Mouse (Mus musculus) naive thymus-derived CD4-positive, alpha-beta T cell, adult 2 months (primary cell): ENCODE data around the gene Man1c1.

Experiments used
- DNase-seq: peaks from one replicate; pipeline ENCODE4 v3.0.0-alpha.2; 2011; ENCODE audit warnings: low read depth

Gene Man1c1

GRCm38 (mm10) chr4:134724974-134725373, 20.9 kb upstream of the Man1c1 start:
- DNase-seq: no peak

DNA sequence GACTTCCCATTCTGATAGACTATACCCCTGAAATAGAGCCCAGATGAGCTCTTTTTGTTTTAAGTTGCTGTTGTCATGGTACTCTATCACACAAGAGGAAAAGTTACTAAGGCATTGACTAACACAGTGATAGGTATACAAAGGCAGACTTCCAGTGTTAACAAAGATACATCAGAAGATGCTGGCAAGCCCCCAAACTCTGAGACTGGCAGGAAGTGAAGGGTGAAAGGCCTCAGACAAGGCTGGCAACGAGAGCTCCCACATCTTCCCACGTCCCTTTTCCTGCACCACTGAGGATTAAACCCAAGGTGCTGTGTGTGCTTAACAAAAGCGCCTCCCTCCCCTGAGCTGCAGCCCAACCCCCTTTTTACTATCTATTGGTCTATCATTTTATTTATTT, 19.2 kb upstream of the Man1c1 start:
- no peak for DNase-seq

DNA sequence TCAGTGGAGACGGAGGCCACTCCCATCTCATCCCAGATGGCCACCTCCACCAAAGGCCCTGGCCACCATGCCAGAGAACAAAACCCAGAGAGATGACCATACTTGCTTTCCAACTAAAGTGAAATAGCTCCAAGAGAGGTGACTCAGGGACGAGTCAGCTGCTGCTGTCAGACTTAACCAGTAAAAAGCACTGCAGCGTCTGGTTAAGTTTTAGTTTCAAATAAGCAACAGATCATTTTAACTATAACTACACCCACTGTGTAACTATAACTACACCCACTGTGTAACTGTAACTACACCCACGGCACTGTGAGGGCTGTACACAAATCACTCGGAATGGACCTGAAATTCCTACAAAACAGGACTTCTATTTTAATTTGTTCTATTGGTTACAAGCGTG, 17.0 kb upstream of the Man1c1 start:
- no peak for DNase-seq

- DNase-seq: no peak
Observed at GRCm38 (mm10) chr4:134720371-134720770, 16.3 kb upstream of the Man1c1 start.

DNA sequence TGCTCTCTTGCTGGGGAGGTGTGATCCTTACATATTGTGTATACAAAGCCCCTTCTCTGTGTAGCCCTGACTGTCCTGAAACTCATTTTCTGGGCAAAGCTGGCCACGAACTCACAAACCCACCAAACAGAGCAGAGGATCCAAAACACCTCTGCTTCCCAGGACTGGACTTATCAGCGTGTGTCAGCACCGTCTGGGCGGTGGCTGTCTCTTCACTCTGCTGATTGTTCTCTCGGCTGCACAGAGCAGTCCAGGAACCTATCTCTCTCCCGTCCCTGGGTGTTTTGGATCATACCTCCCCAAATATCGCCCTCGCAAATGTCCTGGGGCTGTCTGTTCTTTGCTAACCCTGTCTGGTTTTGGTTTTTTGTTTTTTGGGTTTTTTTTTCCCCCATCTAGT, 15.4 kb upstream of the Man1c1 start:
- no peak for DNase-seq

DNA sequence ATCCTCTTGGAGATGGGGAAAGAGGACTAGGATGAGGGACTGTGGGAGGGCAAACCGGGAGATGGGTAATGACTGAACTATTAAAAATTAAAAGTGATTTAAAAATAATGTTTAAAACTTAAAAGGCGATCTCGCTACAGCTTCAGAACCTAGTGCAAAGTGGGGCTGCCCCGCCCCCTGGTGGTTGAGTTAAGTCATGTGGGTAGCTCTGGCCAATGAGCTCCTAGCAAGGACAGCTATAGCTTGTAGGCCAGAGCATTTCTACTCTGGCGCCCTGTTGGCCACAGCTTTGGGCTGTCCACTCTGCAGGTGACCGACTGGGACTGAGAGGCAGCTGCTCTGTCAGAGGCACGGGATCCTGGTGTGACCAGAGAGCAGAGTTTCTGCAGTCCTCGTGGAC, 9.8 kb upstream of the Man1c1 start:
- peak; percentile 91 for DNase-seq

GRCm38 (mm10) chr4:134705311-134705710, 1.2 kb upstream of the Man1c1 start:
- DNase-seq: no peak

GRCm38 (mm10) chr4:134704590-134704989, 500 bp upstream of the Man1c1 start:
- no peak for DNase-seq

GRCm38 (mm10) chr4:134702981-134703834, 882 bp downstream of the Man1c1 start:
- peak; percentile 58 for DNase-seq

DNA sequence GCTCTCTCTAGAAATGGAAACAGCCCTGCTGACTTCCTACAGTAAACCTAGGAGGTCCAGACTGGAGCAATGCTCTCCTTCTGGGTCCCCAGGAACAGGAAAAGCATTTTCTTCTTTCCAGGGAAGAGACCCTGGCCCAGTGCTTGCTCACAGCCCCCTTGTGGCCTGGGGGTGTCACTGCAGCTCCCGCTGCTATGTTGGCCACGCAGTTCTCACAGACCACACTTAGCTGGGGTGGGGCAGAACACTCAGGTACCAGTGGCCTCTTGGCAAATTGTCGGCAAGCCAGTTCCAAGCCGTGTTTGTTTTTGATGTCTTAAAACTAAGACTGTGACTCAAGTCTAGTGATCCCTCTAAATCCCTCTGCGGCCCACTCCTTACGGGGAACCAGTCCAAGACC, 2.2 kb downstream of the Man1c1 start:
- DNase-seq: peak; percentile 86

DNA sequence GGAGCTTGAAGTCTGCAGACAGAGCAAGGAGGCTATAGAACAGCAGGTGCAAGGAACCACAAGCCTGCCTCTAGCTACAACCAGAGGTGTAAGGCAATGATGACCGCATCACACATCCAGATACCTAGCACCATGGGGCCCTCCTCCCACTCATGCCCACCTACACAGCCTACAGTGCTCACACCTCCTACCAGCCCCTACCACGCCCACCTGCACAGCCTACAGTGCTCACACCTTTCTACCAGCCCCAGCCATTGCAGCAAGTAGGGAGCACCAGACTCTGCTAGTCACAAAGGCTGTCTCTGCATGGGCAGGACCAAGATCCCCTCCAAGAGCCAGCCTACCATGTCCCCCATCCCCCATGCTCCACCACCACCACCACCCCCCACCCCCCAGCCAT, 3.2 kb downstream of the Man1c1 start:
- no peak for DNase-seq

DNA sequence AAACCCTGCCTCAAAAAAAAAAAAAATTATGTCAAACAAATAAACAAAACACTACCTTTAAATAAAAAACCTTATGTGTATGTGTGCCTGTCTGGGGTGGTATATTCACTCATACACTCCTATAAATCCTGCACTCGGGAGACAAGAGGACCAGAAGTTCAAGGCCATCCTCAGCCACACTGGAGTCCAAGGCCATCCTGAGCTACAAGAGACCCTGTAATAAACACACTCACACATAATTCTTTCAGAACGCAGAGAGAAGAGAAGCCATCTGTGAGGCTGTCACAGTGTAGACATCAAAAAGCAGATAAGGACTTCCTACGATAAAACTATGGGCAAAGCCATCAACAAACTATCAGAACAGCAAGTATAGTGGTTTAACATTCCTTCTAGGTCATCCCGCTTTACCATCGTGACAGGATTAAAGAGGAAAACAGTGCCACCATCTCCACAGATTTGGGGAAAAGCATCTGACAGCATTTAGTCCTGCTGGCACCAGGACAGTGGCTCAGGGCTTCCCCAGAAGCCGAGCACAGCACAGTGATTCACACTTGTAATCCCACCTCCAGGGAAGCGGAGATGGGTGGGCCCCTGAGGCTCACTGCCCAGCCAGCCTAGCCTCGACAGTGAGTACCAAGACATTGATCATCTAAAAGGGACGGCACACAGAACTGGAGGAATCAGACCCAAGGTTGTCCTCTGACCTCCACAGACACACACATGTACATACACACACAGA, 10.7 kb downstream of the Man1c1 start:
- DNase-seq: no peak

DNA sequence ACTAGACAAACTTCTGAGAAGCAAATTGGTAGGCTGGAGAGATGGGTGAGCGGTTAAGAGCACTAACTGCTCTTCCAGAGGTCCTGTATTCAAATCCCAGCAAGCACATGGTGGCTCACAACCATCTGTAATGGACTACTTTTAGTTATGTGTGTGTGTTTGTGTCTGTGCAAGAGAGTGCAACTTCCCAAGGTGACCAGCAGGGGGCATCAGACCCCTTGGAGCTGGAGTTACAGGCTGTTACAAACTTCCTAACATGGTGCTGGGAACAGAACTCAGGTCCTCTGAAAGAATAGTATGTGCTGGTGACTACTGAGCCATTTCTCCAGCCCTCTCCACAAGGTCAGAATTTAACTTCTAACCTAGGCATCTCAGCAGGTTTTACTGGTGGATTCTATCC, 11.7 kb downstream of the Man1c1 start:
- no peak for DNase-seq

GRCm38 (mm10) chr4:134686022-134686661, 17.9 kb downstream of the Man1c1 start:
- no peak for DNase-seq

DNA sequence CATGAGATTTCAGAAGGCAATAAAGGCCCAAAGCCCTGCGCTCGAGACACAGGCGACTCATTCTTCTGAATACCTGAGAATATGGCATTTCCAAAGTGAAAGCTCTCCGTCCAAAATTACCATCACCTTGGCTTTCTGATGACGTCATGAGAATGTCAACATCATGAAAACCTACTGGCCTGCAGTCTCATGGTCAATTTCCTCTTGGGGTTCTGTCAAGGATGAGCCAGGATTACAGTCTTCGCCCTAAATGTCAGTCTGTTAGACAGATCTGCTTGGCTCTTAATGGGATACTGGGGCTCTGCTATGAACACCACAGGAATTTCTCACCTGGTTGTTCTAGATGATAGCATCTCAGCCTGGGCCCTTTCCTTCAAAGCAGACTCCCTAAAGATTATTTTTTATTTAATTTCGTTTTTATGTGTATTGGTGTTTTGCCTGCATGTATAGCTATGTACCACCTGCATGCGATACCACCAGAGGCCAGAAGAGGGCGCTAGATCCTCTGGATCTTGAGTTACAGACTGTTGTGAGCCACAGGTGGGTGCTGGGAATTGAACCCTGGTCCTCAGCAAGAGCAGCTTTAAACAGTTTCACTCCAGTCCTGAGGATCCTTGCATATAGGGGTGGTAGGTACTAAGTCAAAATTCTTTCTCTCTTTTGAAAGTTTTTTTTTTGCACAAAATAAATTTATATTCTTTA, 19.3 kb downstream of the Man1c1 start:
- peak; percentile 40 for DNase-seq

GRCm38 (mm10) chr4:134683892-134684291, 20.2 kb downstream of the Man1c1 start:
- DNase-seq: no peak

GRCm38 (mm10) chr4:134683008-134683407, 21.1 kb downstream of the Man1c1 start:
- DNase-seq: peak; percentile 55

GRCm38 (mm10) chr4:134682423-134682822, 21.7 kb downstream of the Man1c1 start:
- peak; percentile 31 for DNase-seq

GRCm38 (mm10) chr4:134681819-134682218, 22.3 kb downstream of the Man1c1 start:
- DNase-seq: no peak

- no peak for DNase-seq
Observed at GRCm38 (mm10) chr4:134677556-134678508, 26.3 kb downstream of the Man1c1 start.

DNA sequence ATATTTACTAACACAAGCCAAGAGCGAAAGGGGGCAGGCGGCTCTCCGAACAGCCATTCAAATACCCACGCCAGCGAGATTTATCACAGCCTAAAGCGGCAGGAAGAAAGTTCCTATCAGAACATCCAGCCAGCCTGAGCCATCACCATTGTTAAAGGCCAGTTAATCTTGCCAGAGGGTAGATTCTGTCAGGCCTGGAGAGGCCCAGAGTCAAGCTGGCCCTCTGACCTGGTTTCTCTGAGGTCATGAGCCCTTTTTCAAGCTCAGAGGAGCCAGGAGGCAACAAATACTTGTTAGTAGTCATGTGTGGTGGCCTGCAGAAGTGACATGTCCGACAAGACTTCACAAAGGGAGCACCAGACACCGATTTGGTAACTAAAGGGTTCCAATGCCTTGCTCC, 28.3 kb downstream of the Man1c1 start:
- DNase-seq: no peak
